Comparison of ENCODE assay signal across 9 mouse cellular contexts in genomic region chr15:25764653-25765352, GRCm38 (mm10).
DNase-seq lines count a peak whose midpoint lies in the region; ATAC-seq and TF ChIP-seq lines count a peak whose summit lies in the region.
"Had no signal": no experiment of that assay in that cellular context is flagged by ENCODE, and none has a peak within 500 bp of the region (broad histone marks: within the 10 kb centered on the region; RNA-seq: fewer than 3 reads in every experiment).

No protein-coding gene starts in this region.

- no peak for TF ChIP-seq EP300 in stomach, postnatal 0 days (optimal IDR thresholded peaks at IDR 0.05)

- H3K9me3 ChIP-seq in limb, embryonic 10.5 days (replicated peaks) = no peaks in the 10 kb centered on the region
- no peaks in the 10 kb centered on the region for H3K9me3 ChIP-seq in stomach, postnatal 0 days (ENCODE audit: control insufficient read depth, low read length)

- H3K4me2 ChIP-seq in stomach, postnatal 0 days (replicated peaks; ENCODE audit: low read depth) = no peak overlapping the region

- peaks cover 40% of the 10 kb centered on the region for H3K36me3 ChIP-seq in limb, embryonic 10.5 days
- no peaks in the 10 kb centered on the region for H3K36me3 ChIP-seq in stomach, postnatal 0 days (ENCODE audit: control insufficient read depth, insufficient read depth, low read length)

- no peak overlapping the region for H3K9ac ChIP-seq in stomach, postnatal 0 days (ENCODE audit: low read length)

- DNase-seq in heart, adult 8-10 months (ENCODE audit: low spot score) = peak; percentile 11
- DNase-seq in heart, postnatal 36 days = no peak
- DNase-seq in lung, postnatal 14 days = peak; percentile 18
- no peak for DNase-seq in lung, postnatal 25 days (ENCODE audit: low spot score)
- DNase-seq in limb, embryonic 10.5 days (ENCODE audit: low spot score) = no peak
- DNase-seq in stomach, postnatal 0 days (ENCODE audit: low spot score) = no peak
- DNase-seq in cerebellum, adult 9-11 months = no peak
- DNase-seq in adrenal gland, postnatal 4 days (ENCODE audit: low spot score in 2 of 2) = no peak
- DNase-seq: cerebellum, adult 9-10 months had no signal

- H3K4me3 ChIP-seq in limb, embryonic 10.5 days = no peak overlapping the region
- no peak overlapping the region for H3K4me3 ChIP-seq in stomach, postnatal 0 days (ENCODE audit: low read depth, low read length)

- H3K27me3 ChIP-seq in limb, embryonic 10.5 days (ENCODE audit: low read depth, poor library complexity, severe bottlenecking) = no peaks in the 10 kb centered on the region
- no peaks in the 10 kb centered on the region for H3K27me3 ChIP-seq in stomach, postnatal 0 days (ENCODE audit: control insufficient read depth, insufficient read depth, low read length)

- intact Hi-C loops in heart, postnatal 36 days (cut with DNase I) = no loop called here

- ATAC-seq in stomach, postnatal 0 days (ENCODE audit: low FRiP score, low TSS enrichment) = no peak

- peaks cover 57% of the 10 kb centered on the region for H3K4me1 ChIP-seq in limb, embryonic 10.5 days
- peaks cover 3% of the 10 kb centered on the region; the same call in 1 of the 2 replicates for H3K4me1 ChIP-seq in stomach, postnatal 0 days (replicated peaks; ENCODE audit: control insufficient read depth, insufficient read depth)

- 86% methylated on average over 13 of the region's 13 CpGs for WGBS in limb, embryonic 10.5 days
- WGBS in stomach, postnatal 0 days = 79% methylated on average over 13 of the region's 13 CpGs

- TF ChIP-seq CTCF in stomach, postnatal 0 days (IDR thresholded peaks at IDR 0.05; ENCODE audit: low read depth) = no peak

- peak overlapping the region; percentile 67 for H3K27ac ChIP-seq in limb, embryonic 10.5 days
- 0 out of 2 replicates have a peak overlapping the region, but pooled peaks have one; percentile 35 for H3K27ac ChIP-seq in stomach, postnatal 0 days (replicated peaks)

Comparison
In these comparisons a context has a peak if more than half of its experiments do, and no peak if none do; other contexts are left out.
1. DNase-seq: peak in heart, adult 8-10 months (single experiment) and lung, postnatal 14 days (single experiment); none in heart, postnatal 36 days (0 of 2), lung, postnatal 25 days (single experiment), limb, embryonic 10.5 days (single experiment), stomach, postnatal 0 days (single experiment), cerebellum, adult 9-11 months (single experiment) and adrenal gland, postnatal 4 days (0 of 2).